Mouse (Mus musculus): ENCODE results near the gene Nsfl1c. TPM values are rescaled to one million over a fixed set of nuclear protein-coding genes. Genes with fewer than 3 reads are reported as not detected.

Nsfl1c gene
- polyA plus RNA-seq, 1 experiment from 2014 or later, result 186 TPM

DNA sequence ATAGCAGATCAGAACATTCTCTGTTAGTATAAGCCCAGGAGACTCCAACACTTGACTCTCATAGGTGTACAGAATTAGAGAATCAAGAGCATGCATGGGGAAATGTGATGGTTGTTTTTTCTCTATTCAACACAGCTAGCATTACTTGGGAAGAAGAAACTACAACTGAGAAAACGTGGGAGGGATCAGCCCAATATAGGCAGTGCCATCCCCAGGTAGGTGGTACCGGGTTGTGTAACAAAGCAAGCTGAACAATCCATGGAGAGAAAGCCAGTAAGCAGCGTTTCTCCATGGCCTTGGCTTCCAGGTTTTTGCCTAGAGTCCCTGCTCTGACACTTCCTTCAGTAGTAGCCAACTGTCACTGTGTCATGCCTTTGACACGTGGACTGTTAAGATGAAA lies 44.7 kb downstream of the Nsfl1c start:
- Histone ChIP-seq H3K4me3 (replicated peaks; ENCODE audit: low read length) (no peak overlapping the region), H3K4me1 (ENCODE audit: control insufficient read depth, insufficient read depth, low read length) (peaks cover 8% of the 10 kb centered on the region; the same call in 1 of the 2 replicates), H3K36me3 (ENCODE audit: control insufficient read depth, insufficient read depth, low read length) (no peaks in the 10 kb centered on the region), H3K9me3 (replicated peaks; ENCODE audit: control insufficient read depth, low read length) (no peaks in the 10 kb centered on the region), H3K4me2 (ENCODE audit: low read depth, low read length) (no peak overlapping the region), H3K27ac (ENCODE audit: low read length) (no peak overlapping the region), H3K27me3 (ENCODE audit: control insufficient read depth, insufficient read depth, low read length) (no peaks in the 10 kb centered on the region), H3K9ac (ENCODE audit: low read length) (no peak overlapping the region)
- WGBS, result 60% methylated on average over 4 of the region's 4 CpGs
- ATAC-seq (ENCODE audit: insufficient read depth, low FRiP score), result no peak

DNA sequence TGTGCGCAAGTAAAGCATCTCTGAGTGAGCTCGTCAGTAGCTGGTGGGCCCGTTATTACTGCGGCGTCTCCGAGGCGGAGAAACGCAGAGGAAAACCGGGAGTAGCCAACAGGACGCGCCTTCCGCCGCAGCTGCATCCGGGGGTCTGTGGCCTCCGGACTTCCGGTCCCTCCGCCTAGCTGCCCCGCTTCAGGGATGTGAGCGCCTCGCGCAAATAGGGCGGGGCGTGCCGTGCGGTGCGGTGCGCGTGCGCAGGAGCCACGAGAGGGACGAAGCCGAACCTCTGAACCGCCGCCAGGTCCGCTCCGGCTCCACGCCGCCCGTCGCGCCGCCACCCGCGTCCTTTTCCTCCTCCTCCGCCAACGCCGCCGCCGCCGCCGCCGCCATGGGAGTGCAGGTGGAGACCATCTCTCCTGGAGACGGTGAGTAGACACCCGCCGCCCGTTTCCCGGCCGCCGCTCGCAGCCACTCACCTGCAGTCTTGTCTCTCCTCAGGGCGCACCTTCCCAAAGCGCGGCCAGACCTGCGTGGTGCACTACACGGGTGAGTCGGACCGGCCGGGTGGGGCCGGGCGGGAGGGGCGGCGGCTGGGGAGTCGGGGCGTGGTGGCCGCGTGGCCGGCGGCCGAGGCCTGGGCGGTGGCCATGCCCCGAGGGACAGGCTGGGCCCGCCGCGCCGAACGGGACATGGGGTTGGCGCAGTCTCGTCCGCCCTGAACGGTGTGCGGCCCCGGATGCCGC lies 48.5 kb downstream of the Nsfl1c start, which contains the start of gene Fkbp1a:
TSS of gene Fkbp1a (plus strand) at position 161 of the 740 bp plus-strand sequence.
- peak within 1 kb of the TSS; percentile 95 for H3K9ac ChIP-seq (ENCODE audit: low read length)
- ATAC-seq (ENCODE audit: insufficient read depth, low FRiP score), result peak; percentile 96
- WGBS, result under 1% methylated on average over 91 of the region's 93 CpGs

DNA sequence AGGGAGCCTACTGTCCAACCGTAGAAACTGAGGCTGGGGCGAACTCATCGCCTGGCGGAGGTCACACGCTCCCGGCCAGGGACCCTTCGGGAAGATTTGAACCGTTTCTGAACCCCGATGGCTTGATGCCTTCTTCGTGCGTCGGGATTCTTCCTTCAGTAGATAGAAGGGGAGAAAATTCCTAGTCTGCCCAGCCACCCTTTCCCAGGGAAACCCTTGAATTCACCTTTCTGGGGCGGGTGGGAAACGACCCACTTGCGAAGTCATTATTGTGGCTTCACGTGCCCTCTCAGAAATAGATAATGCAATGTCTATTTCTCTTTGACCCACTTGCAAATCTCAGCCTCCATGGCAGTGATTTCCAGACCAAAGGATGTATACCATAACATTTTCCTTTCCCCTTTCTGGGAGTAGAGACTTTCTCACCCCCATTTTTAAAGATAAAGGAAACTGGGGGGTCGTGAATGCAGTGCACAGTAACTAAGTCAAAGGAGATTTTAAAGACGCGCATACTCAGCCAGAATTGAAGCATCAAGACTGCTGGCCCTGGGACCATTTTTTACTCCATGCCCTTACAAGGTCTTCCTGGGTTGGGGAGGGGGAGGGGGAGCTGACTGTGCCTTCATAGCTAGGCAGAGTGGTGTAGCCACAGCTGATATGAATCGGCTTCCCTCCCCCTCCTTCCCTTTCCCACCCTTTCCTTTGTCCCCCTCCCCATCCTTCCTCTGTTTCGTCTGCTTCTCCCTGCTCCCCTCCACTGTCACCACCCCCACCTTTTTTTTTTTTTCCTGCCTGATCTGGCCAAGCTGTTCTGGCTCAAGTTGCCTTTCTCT lies 49.3 kb downstream of the Nsfl1c start:
- WGBS, result under 1% methylated on average over 21 of the region's 21 CpGs
- no peaks in the 10 kb centered on the region for H3K27me3 ChIP-seq (ENCODE audit: control insufficient read depth, insufficient read depth, low read length)
- peak overlapping the region; percentile 84 for H3K4me3 ChIP-seq (replicated peaks; ENCODE audit: low read length)
- peak; percentile 23; the same call in 1 of the 2 replicates for ATAC-seq (ENCODE audit: insufficient read depth, low FRiP score)
- H3K4me1 ChIP-seq (ENCODE audit: control insufficient read depth, insufficient read depth, low read length), result peaks cover 31% of the 10 kb centered on the region
- H3K9me3 ChIP-seq (replicated peaks; ENCODE audit: control insufficient read depth, low read length), result no peaks in the 10 kb centered on the region
- H3K36me3 ChIP-seq (ENCODE audit: control insufficient read depth, insufficient read depth, low read length), result 0 out of 2 replicates have a peak, but pooled peaks cover 7% of the 10 kb centered on the region
- peak overlapping the region; percentile 74 for H3K4me2 ChIP-seq (ENCODE audit: low read depth, low read length)
- H3K9ac ChIP-seq (ENCODE audit: low read length), result peak overlapping the region; percentile 95
- H3K27ac ChIP-seq (ENCODE audit: low read length), result peak overlapping the region; percentile 97

More for the DNA sequence above, 48.5 kb downstream of the Nsfl1c start, which contains the start of gene Fkbp1a:
- H3K27me3 ChIP-seq (ENCODE audit: control insufficient read depth, insufficient read depth, low read length), result no peaks in the 10 kb centered on the region
- H3K4me1 ChIP-seq (ENCODE audit: control insufficient read depth, insufficient read depth, low read length), result peaks cover 27% of the 10 kb centered on the region
- H3K27ac ChIP-seq (ENCODE audit: low read length), result peak within 1 kb of the TSS; percentile 97
- no peaks in the 10 kb centered on the region for H3K9me3 ChIP-seq (replicated peaks; ENCODE audit: control insufficient read depth, low read length)
- no peaks in the 10 kb centered on the region for H3K36me3 ChIP-seq (ENCODE audit: control insufficient read depth, insufficient read depth, low read length)
- peak within 1 kb of the TSS; percentile 84 for H3K4me3 ChIP-seq (replicated peaks; ENCODE audit: low read length)
- peak within 1 kb of the TSS; percentile 74 for H3K4me2 ChIP-seq (ENCODE audit: low read depth, low read length)

DNA sequence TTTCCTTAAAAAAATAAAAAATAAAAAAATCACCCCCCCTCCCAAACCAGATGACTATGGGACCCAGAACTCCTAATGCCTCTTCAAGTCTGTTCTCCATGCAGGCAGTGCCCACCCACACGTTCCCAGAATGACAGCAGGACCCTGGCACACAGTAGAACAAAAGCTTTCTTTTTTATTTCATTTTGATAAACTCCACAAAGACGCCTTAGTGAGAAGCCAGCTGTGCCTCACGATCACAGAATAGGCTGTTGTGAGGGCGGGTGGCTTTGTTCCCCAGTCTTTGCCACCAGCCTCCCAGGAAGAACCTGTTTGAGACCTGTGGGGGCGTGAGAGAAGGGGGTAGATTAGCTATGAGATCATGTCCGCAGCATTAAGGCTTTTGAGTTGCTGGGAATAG lies 50.7 kb downstream of the Nsfl1c start:
- no peaks in the 10 kb centered on the region for H3K9me3 ChIP-seq (replicated peaks; ENCODE audit: control insufficient read depth, low read length)
- H3K27me3 ChIP-seq (ENCODE audit: control insufficient read depth, insufficient read depth, low read length), result no peaks in the 10 kb centered on the region
- WGBS, result 49% methylated on average over 6 of the region's 6 CpGs
- no peak for ATAC-seq (ENCODE audit: insufficient read depth, low FRiP score)
- H3K9ac ChIP-seq (ENCODE audit: low read length), result peak overlapping the region; percentile 51
- H3K4me3 ChIP-seq (replicated peaks; ENCODE audit: low read length), result peak overlapping the region; percentile 84
- no peak overlapping the region for H3K27ac ChIP-seq (ENCODE audit: low read length)
- H3K4me1 ChIP-seq (ENCODE audit: control insufficient read depth, insufficient read depth, low read length), result peaks cover 34% of the 10 kb centered on the region
- 0 out of 2 replicates have a peak, but pooled peaks cover 8% of the 10 kb centered on the region for H3K36me3 ChIP-seq (ENCODE audit: control insufficient read depth, insufficient read depth, low read length)
- peak overlapping the region; percentile 74 for H3K4me2 ChIP-seq (ENCODE audit: low read depth, low read length)

DNA sequence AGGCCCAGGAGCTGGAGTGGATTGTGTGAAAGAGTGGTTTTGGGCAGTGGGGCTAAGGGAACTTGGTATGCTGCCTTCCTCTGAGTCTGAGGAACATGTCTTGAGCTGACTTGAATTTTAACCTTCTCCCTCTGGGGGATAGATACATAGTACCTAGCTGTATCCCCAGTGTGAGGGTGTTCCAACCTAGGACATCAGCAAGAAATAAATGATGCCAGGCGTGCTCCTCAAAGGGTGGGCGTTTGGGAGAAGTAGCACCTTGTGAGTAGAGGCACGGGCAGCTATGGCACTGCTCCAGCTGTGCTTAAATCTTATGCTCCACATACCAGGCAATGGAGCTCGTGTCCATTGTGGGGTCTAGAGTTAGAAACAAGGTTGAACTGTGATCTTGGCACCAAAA lies 52.6 kb downstream of the Nsfl1c start:
- ATAC-seq (ENCODE audit: insufficient read depth, low FRiP score), result no peak
- no peaks in the 10 kb centered on the region for H3K27me3 ChIP-seq (ENCODE audit: control insufficient read depth, insufficient read depth, low read length)
- peaks cover 34% of the 10 kb centered on the region for H3K4me1 ChIP-seq (ENCODE audit: control insufficient read depth, insufficient read depth, low read length)
- 0 out of 2 replicates have a peak, but pooled peaks cover 9% of the 10 kb centered on the region for H3K36me3 ChIP-seq (ENCODE audit: control insufficient read depth, insufficient read depth, low read length)
- H3K9me3 ChIP-seq (replicated peaks; ENCODE audit: control insufficient read depth, low read length), result no peaks in the 10 kb centered on the region
- no peak overlapping the region for H3K9ac ChIP-seq (ENCODE audit: low read length)
- 89% methylated on average over 4 of the region's 4 CpGs for WGBS
- no peak overlapping the region for H3K4me3 ChIP-seq (replicated peaks; ENCODE audit: low read length)
- H3K4me2 ChIP-seq (ENCODE audit: low read depth, low read length), result no peak overlapping the region
- no peak overlapping the region for H3K27ac ChIP-seq (ENCODE audit: low read length)

DNA sequence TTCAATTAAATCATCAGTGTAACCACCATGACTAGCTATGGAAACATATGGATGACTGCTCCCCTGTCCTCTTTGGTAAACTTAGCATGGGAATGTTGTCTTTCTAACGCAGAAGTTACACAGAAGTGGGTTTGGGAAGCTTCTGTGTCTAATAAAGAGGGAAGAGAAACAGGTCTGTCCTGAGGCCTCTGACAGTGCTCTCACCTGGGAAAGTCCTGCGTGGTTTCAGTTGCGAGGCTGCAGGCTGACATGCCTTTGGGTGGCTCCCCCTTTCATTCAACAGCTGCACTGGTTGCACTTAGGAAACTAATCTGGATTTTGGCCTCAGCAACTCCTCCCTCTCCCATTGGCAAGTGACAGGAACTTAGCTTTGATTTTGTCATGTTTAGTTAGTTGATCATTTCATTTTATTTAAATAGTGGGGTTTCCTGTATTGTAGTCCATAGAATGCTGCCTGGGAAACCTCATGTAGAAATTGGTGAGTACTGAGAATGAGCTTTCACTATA lies 55.7 kb downstream of the Nsfl1c start:
- H3K36me3 ChIP-seq (ENCODE audit: control insufficient read depth, insufficient read depth, low read length), result 0 out of 2 replicates have a peak, but pooled peaks cover 17% of the 10 kb centered on the region
- no peak overlapping the region for H3K4me2 ChIP-seq (ENCODE audit: low read depth, low read length)
- H3K4me1 ChIP-seq (ENCODE audit: control insufficient read depth, insufficient read depth, low read length), result peaks cover 25% of the 10 kb centered on the region
- no peaks in the 10 kb centered on the region for H3K27me3 ChIP-seq (ENCODE audit: control insufficient read depth, insufficient read depth, low read length)
- ATAC-seq (ENCODE audit: insufficient read depth, low FRiP score), result no peak
- H3K27ac ChIP-seq (ENCODE audit: low read length), result no peak overlapping the region
- no peak overlapping the region for H3K9ac ChIP-seq (ENCODE audit: low read length)
- no peak overlapping the region for H3K4me3 ChIP-seq (replicated peaks; ENCODE audit: low read length)
- 86% methylated on average over 3 of the region's 3 CpGs for WGBS
- no peaks in the 10 kb centered on the region for H3K9me3 ChIP-seq (replicated peaks; ENCODE audit: control insufficient read depth, low read length)

Other genes with a start within 250 kb of the Nsfl1c start
- gene 4921509C19Rik, start 18.0 kb upstream of the Nsfl1c start, polyA plus RNA-seq (2015; fragmentation: Nextera tagmentation; extraction: Ambion mirVana), result not detected in 2 replicates
- 553 and 572 TPM in 2 replicates for gene Fkbp1a, start 48.3 kb downstream of the Nsfl1c start, polyA plus RNA-seq (2015; fragmentation: Nextera tagmentation; extraction: Ambion mirVana)
- 25.9 and 36.2 TPM in 2 replicates for gene Sdcbp2, start 78.4 kb downstream of the Nsfl1c start, polyA plus RNA-seq (2015; fragmentation: Nextera tagmentation; extraction: Ambion mirVana)
- 0.95 and 2.4 TPM in 2 replicates for gene Snph, start 138.4 kb downstream of the Nsfl1c start, polyA plus RNA-seq (2015; fragmentation: Nextera tagmentation; extraction: Ambion mirVana)
- gene Rad21l, start 174.4 kb downstream of the Nsfl1c start, polyA plus RNA-seq (2015; fragmentation: Nextera tagmentation; extraction: Ambion mirVana), result not detected in 2 replicates
- 0.85 and 1.3 TPM in 2 replicates for gene Tmem74b, start 207.8 kb downstream of the Nsfl1c start, polyA plus RNA-seq (2015; fragmentation: Nextera tagmentation; extraction: Ambion mirVana)